Mouse (Mus musculus) c-Kit-negative CD71-positive TER-119-positive erythroid progenitor cells, embryonic 14.5 days (primary cell): ENCODE data around the gene Hnrnph3.
A peak's percentile ranks its signal among the peaks of the same experiment; 100 is the strongest.

Experiments used
- DNase-seq: peaks from one replicate; pipeline ENCODE4 v3.0.0-alpha.2; 2013; ENCODE audit warnings: low read depth, low spot score

Gene Hnrnph3

DNA sequence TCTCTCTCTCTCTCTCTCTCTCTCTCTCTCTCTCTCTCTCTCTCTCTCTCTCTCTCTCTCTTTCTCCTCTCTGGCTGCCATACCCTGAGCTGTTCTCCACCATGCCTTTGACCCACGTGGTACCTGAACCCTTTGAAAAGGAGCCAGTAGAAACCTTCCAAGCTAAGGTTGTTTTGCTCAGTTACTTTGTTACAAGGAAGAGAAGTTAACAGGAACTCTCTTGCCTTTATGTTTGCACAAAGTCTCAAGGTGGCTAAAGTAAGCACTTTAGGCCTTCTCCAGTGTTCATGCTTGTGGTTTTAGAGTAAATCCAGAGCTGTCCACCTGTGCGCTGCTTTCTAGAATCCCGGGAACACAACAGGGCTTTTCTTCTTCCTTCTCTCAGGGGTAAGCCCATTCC is 8.2 kb upstream of the Hnrnph3 start:
- DNase-seq: no peak

DNA sequence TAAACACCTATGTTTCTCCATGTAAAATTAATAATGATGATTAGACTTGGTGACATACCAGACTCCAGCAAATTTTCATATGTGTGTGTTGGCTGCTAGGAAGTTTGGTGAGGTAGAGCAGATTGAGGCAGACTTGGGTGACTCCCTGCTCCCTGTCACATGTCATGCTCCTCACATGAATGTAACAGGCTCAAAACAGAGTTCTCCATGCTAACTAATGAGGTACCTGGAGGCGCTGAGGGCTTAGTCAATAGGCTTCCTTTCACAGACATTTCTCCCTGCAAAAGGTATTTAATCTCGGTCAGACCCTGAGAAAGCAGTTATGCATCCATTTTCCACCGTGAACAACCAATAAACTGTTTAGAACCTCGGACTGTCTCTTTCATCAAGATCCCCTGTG is 4.4 kb upstream of the Hnrnph3 start:
- no peak for DNase-seq

DNA sequence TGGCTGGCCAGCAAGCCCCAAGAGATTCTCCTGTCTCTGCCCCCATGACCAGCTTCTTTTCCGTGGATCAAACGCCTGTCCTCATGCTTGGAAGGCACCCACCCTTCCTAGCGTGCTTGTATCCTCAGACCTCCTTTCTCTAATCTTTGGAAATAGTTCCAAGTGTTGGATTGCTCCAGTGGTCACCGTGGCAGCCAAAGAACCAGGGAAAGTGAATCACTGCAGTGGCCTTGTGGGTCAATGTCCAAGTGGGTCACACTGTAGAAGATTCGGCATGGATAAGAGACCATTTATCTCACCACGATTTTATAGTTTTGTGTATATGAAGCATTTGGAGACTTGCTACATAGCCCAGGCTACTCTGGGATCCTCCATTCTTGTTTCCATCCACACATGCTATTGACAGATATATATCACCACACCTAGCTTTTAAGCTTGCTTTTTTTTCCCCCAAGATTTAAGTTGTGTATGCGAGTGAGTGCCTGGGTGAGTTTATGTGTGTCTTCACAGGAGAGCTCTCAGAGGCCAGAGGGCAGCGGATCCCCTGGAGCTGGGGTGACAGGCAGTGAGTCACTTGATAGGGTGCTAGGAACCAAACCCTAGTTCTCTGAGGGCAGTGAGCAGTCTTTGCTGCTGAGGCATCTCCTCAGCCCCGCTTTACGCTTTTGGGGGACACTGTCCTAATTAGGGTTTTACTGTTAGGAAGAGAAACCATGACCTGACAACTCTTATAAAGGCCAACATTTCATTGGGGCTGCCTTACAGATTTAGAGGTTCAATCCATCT is 3.6 kb upstream of the Hnrnph3 start:
- DNase-seq: no peak

DNA sequence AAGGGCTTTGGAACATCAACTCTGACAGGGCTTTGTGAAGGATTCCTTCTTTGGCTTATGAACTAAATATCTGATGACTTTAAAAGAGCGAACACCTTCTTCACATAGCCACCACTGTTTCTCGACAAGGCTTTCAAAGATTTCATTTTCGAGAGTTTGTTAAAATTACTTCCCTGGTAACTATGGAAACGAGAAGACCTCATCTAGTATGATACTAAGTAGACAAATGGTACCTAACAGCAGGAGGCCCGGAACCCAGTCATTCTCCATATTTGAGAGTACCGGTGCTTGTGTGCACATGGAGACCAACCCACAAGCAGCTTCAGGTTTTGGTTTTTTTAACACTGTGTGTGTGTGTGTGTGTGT is 2.8 kb upstream of the Hnrnph3 start:
- no peak for DNase-seq

DNA sequence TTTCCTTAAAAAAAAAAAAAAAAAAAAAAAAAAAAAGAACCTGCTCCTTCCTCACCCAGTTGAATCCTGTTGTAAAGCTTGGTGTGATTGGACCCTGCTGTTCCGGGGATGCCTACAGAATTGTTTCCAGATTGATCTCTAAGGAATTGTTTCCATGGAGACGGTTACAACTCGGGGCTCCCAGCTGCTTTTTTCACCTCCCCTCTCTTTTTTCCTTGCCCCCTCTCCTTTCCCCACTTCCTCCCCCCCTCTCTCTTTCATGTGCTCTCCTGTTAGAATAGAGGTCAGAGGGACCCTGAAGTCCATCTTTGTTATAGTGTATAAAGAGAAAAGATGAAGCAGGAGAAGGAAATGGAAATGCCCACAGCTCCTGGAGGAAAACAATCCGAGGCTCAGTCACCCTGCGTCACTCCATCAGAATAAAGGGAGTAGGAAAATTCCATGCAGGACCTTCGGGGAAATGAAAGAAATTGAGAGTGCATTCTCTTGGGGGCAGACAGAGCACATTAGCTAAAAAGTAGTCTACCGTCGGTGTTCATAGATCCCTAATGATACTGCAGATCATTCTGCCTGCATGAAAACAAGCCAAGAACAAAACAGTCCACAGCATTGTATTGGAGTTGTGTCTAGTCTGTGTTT is 2.3 kb upstream of the Hnrnph3 start:
- DNase-seq: no peak

DNA sequence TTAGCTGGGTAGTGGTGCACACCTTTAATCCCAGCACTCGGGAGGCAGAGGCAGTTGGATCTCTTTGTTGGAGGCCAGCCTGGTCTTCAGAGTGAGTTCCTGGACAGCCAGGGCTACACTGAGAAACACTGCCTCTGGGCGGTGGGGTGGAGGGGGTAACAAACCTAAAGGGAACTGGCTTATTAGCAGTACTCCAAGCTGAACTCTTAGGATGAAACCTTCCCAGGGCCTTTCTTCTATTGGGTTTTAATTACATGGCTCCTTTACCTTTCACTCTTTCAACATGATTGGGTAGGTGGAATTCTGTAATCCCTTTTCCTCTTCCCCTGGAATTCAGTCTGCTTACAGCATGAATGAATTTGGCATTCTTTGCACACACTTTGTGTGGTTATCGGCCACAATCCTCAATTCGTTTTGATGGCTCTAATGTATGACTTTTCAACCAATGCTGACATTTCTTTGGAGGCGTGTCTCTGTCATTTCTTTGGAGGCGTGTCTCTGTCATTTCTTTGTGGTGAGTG is 1.5 kb upstream of the Hnrnph3 start:
- no peak for DNase-seq

DNA sequence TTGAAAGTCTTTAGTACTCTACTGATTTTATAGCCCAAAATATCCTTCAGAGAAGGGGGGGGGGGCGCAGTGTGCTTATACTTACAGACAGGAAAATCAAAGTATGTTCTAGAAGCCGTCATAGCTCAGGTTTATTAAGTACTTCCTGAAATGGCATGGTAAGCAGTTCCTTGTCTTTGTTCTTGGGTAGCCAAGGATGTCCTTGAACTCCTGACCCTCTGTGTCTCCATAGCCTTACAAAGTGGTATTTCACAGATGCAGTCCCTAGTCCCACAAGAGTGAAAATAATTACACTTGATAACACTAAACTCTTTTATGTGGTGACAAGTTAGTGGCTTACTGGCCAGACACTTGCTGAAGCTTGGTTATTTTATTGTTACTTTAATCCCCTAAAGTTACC is 999 bp upstream of the Hnrnph3 start:
- DNase-seq: no peak

DNA sequence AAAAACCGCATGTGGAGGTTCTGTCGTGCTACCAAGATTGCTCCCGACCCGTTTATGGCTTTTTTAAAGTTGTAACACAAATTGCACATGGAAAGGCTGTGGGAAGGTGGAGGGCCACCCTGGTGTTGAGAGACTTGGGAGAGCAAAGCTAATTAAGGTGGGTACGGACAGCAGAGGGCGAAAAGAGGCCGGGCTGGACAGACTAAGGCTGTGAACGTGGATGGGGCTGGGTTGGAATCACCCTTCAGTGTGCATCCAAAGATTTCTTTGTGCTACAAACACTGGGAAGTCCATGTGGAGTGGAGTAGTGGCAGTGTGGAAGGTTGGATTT is 528 bp upstream of the Hnrnph3 start:
- DNase-seq: no peak

DNA sequence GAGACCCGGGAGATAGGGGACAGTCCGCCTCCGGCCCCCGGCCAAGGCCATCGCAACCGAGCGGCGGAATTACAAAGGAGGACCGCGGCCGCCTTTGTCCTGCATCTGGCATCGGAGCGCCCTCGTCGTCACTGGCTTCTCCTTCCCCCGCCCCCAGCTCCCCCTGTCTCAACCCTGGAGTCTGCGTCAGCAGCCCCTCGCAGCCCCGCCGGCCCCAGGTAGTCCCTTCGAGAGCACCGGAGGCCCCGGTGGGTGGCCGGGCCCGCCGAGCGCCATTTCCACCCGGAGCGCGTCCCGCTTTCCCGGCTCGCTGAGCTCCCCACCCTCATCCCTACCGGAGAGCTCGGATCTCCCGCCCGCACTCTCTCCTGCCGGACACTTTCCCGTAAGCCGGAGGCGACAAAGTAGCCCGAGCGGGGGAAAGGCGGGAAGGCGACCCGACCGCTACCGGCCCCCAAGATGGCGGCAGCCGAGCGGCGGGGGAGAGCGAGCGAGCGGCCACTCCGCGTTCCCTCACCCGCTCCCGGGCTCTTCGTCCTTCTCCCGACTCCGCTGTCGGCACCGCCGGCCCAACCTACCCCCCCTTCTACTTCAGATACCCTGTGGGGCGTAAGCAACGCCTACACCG is 782 bp downstream of the Hnrnph3 start:
- no peak for DNase-seq

DNA sequence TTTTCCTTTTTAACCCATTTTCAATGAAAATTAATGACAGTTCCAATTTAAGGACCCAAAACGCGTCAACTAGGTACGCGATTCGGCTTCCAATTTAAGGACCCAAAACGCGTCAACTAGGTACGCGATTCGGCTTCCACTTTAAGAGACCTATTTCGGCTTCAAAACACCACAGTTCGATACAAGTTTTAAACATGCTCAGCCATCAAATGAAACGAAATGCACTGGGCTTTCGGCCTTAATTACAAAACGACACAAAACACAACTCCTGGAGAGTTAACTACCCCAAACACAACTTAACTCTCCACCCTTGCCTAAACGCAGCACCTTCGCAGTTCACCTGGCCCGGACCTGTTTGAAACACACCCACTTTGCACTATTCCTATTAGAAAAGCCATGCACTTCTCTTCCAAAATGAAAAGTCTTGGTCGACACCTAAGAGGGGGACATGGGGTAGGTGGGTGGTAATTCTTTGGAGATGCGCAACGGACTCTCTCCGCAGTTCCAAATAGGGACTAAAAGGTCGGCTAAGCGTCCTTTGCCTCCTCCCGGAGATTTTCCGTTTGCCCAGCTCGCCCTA is 1.4 kb downstream of the Hnrnph3 start:
- peak; percentile 16 for DNase-seq

DNA sequence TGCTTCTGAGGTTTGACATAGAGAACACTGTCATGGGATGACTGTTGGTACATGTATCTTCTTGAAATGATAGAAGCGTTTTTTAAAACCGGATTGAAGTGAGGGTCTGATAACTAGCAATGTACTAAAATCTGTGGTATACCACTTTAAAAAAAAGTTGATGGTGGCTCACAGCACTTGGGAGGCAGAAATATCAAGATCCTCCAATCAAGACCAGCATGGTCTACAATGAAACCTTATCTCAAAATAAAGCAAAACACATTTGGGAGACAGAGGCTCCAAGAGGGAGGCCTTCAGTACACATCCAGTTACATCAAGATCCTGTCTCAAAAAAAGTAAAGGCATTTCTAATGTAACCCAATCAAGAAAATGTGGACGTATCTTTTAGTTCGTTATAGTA is 2.3 kb downstream of the Hnrnph3 start:
- no peak for DNase-seq

DNA sequence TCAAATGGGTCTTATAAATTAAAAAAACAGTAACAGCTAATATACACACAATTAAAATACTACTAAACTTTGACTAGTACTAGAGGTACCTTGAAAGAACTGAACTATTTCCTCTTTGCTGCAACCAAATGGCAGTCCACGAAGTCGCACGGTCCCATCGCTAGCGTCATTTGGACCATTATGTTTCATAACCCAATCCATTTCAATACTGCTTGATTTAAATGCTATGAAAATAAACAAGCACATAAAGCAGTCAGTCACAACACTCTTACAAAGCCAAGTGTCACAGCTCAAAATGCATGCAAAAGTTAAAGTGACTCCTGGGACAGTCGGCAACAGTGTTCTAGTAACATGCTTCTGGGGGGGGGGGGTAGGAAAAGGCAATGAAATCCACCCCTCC is 4.7 kb downstream of the Hnrnph3 start:
- DNase-seq: no peak

DNA sequence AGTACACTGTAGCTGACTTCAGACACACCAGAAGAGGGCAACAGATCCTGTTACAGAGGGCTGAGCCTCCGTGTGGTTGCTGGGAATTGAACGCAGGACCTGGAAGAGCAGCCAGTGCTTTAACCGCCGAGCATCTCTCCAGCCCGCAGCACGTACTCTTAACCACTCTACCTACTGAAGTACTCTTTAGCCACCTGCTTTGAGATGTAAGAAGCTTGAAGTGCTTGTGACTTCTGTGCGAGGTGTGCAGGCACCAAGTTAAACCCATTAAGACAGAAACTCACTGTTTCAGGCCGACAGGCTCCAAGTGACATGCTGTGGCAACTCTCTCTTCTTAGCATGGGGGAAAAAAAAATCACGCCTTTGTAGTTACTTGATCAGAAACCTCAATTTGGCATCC is 9.8 kb downstream of the Hnrnph3 start:
- DNase-seq: no peak

DNA sequence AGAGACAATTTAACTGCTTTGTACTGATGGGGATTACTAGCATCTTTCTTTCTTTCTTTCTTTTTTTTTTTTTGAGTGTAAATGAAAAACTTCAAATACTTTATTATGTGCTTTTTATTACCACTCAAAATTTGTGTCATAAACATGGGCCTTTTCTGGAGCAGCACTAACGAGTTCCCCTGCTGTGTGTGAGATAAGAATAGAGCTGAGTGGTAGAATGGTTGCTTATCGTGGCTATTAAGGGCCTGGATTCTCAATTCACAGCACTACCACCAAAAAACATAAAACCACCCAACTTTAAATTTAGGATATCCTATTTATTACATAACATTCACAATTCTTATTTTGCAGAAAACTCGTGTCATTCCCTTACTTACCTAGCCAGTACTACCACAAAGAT is 10.5 kb downstream of the Hnrnph3 start:
- no peak for DNase-seq

DNA sequence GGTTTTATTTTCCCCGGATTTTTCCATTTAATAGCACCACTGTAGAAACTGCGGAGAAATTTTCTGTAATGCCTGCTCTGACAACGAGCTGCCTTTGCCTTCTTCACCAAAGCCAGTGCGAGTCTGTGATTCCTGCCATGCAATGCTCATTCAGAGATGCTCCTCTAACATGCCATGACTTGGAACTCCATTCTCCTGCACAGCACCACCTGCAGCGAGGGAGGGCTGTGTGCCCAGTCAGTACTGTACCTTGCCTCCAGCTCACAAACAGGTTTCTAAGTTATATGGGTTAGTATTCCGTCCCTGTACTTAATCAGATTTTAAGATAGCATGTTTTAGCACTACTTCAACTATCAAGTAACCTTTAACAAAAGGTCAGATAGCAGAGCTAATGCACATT is 12.5 kb downstream of the Hnrnph3 start:
- DNase-seq: no peak

DNA sequence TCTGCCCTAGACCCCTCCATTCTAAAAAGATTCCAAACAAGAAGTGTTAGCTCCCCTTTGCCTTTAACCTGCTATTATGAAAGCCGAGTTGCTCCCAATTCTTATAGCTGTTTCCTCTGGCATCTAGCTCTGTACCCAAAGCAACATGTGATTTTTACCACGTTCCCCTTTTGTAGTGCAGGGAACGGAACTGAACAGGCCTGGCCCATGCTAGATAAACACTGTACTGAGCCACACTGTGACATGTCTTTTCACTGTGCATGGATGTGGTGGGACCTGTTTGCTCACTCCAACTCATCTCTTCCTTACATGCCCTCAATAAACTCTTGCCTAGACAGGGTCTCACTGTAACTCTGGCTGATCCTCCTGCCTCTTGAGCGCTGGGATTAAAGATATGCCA is 13.7 kb downstream of the Hnrnph3 start:
- DNase-seq: no peak

DNA sequence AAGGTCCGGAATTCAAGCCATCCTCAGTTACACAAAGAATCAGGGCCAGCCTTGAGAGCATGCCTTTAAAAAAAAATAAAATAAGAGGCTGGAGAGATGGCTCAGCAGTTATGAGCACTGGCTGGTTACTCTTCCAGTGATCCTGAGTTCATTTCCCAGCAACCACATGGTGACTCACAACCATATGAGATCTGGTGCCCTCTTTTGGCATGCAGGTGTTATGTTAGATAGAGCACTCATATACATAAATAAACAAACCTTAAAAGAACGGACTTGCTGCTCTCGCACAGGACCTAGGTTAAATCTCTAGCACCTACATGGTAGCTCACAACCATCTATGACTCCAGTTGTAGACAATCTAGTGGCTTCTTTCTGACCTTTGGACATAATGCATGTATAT is 15.8 kb downstream of the Hnrnph3 start:
- no peak for DNase-seq

DNA sequence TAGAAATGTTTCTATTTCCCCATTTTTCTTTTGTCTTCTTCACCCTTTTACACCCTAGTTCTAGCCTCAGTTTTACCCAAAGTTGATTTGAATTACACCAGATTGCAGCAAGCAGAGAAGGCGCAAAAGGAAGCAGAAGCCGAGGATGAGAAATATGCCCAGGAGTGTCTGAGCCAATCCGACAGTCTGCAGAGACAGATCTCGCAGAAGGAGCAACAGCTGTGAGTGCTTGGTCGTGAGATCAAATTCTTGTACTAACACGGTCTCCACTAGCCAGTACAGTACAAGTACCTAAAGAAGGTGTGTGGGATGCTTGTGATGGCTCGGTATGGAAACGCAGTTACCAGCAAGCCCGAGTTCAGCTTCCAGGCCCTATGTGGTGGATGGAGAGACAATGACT is 19.5 kb downstream of the Hnrnph3 start:
- no peak for DNase-seq

DNA sequence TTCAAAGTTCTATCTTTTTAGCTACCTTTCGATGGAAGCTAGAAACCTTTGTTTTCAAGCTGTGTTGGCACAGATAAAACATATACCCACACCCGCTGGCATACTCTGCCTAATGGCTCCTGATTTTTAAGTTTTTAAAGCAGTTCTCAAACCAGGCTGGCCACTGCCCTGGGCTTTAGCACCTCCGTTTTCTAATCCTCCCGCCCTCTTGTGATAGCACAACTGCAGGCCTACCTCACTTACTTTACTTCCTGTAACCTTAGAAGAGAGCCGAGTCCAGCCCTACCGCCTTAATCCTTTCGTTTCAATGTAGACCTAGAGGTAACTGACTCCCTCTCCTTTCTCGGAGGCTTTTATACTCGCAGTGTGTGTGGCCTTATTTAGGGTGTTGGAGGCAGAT is 20.8 kb downstream of the Hnrnph3 start:
- DNase-seq: no peak

DNA sequence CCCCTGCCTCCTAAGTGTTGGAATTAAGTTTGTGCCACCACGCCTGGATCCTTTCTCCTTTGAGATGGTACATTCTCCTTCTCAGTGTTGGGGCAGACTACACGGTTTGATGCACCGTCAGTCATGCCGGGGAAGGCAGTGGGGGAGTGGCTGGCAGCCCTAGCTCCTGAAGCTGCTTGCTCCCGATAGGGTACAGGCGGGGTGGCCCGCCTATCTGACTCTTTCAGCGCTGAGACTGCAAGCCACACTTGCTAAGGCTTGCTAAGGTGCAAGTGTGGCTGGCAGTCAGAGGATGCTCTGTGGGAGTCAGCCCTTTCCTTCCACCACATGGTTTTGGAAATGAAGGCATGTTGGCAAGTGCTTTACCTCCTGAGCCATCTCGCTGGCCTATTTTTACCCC is 23.4 kb downstream of the Hnrnph3 start:
- no peak for DNase-seq

DNA sequence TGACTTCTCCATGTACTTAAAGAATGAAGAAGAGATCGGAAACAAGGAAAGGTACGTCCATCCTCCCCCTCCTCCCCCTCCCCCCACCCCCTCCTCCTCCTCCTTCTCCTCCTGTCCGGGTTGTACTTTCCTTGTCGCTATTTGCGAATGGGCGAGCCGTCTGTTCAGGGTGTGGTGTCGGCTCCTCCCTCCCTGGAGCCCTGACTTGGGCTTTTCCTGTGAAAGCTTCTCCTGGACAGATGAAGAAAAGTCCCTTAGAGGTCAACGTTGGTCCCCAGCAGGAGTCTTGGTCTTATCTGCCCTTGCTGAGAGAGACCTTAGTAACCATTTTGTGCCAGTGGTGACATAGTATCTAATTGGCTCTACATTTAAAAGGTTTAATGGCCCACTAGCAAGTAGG is 30.0 kb downstream of the Hnrnph3 start:
- DNase-seq: no peak

DNA sequence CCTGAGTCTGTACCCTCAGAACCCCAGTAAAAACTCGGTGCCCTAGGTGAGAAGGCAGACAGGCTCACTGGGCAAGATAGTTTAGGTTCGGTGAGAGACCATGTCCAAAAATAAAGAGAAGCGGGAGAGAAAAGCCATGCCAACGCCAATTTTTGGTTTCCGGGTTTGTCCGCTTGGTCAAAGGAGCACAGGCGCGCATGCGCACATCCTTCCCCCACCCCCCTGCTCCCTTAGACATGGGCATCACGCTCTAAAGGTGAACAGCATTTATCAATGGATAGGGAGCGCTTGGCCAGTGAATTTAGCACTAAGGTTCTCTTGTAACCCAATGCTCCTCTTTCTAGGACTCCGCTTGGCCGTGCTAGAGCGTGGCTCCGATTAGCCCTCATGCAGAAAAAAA is 33.4 kb downstream of the Hnrnph3 start:
- DNase-seq: no peak

DNA sequence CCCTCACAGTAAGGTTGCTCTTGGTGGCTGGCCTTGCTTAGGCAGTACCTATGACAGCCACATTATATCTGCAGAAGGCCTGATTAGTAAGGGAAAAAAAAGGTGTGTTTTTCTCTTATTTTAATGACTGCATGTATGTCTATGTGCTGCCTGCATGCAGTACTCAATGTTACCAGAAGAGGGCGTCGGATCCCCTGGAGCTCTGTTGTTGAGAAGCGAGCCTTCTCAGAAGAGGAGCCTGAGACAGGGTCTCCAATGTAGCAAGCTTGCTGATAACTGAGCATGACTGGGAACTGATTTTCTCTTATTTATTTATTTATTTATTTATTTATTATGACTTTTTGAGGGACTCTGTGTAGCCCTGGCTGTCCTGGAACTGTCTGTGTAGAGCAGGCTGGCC is 36.7 kb downstream of the Hnrnph3 start:
- DNase-seq: peak; percentile 42
